Mouse (Mus musculus) megakaryocyte-erythroid progenitor cell, adult 5-6 weeks (primary cell): ENCODE measurements around the gene Atf3. TPM values are rescaled to one million over a fixed set of nuclear protein-coding genes. Genes with fewer than 3 reads are reported as not detected.

Source experiments
- ATAC-seq: replicated peaks from 2 replicates; pipeline ENCODE4 v1.8.0; 2016; ENCODE audit warnings: mild to moderate bottlenecking, inconsistent platforms; ENCODE audit not compliant: severe bottlenecking, poor library complexity, low FRiP score, low TSS enrichment
- total RNA-seq, 2 experiments: library from RNA; stranded (forward) in 1 of 2; stranded (reverse) in 1 of 2; fragments of 200-1000, 215-1000 nt in 1 of 2; fragments of >200 nt in 1 of 2; fragmentation: Nextera tagmentation in 1 of 2; gene quantifications; 2 replicates each; pipeline ENCODE4 v1.2.3; 2014 to 2017

The Atf3 gene
- total RNA-seq, 2 experiments from 2014 or later, result 18.5 TPM; not detected in 1

DNA sequence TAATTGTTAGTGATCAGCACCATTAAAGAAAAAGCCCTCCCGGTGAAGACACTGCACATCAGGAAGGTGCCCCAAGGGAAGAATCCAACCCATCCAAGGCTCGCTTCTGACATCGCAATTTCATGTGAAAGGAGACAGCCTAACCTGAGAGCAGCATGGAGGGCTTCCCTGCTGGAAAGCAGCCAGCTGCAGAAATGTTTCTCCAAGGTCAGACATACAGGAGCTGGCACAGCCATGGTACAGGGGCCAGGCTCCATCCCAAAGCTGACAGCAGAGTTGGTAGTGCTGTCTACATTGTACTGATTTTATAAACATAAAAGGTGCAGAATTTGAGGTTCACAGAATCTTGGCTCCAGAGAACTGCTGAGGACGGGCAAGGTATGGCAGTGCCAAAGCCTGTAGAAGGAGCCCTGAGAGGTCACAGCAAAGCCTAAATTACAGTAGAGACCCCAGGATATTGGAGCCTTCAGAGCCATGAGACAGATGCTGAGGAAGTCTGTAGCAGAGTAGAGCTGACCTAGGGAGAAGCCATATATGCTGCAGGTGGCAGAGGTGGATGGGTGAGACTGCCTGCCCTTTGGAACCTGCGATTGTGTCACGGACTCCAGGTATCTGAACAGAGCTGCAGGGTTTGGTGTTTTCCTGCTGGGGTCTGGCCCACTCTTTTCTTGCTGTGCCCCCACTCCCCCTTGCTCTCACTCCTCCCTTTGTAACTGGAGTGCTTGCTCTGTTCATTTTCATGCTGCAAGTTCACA, 18.1 kb upstream of the Atf3 start:
- no peak for ATAC-seq

- ATAC-seq, result no peak
Measured at GRCm38 (mm10) chr1:191234837-191235236, 17.0 kb upstream of the Atf3 start.

DNA sequence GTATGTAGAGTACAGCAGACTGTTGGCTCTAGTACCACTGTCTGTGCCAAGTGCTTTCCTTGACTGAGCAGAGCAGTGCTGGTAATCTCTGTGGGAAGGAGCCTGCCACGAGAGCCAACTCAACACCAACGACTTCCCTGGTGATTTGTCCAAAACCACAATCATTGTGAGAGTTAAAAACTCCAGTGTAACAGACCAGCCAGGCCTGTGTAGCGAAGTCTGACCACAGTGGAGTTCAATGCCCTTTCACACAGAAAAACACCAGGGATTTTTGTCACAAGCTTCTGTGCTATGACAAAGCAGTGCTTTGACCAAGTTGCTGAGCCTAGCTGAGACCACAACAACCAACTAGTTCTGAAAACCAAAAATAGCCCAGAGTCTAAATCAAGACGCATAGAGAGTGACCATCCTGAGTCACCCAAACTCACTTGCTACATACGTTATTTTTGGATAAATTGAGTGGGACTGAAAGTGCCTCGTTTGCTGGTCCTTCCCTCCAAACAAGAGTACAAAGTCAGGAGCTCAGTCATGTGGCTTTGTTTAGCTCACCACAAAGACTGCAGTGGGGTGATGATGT, 12.6 kb upstream of the Atf3 start:
- no peak for ATAC-seq

DNA sequence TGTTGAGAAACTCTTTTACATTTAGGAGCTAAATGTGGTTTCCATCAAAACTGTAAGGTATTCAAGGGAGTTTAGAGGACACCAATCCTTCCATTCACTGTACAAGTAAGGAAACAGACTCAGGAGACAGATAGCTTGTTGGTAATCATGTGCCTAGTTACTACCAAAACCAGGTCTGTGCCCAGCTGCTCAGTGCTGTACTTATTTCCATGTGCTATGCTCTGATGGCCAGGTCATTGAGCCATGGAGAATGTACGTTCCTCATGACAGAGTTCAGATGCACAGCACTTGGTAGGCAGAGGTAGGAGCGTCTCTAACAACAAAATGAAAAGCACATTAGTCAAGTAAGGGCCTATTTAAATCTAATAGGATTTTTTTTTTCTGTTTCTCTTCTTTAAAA, 8.7 kb upstream of the Atf3 start:
- ATAC-seq, result no peak

DNA sequence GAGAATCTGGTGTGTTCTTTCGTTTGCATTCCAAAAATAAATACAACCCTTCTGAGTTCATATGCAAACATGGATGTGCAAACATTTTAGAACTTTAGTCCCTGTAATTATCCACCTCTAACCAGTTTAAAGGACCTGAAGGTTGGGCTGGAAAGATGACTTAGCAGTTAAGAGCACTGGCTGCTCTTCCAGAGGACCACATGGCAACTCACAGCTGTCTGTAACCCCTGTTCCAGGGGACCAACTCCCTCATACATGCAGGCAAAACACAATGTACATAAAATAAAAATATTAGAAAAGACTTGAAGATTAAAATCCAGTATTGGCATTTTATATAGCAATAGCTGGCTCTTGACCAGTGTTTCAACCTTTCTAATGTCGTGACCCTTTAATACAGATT, 7.9 kb upstream of the Atf3 start:
- ATAC-seq, result no peak

- ATAC-seq, result peak; percentile 13
Measured at GRCm38 (mm10) chr1:191224981-191225703, 7.3 kb upstream of the Atf3 start.

- ATAC-seq, result peak; percentile 84
Measured at GRCm38 (mm10) chr1:191224302-191224980, 6.6 kb upstream of the Atf3 start.

DNA sequence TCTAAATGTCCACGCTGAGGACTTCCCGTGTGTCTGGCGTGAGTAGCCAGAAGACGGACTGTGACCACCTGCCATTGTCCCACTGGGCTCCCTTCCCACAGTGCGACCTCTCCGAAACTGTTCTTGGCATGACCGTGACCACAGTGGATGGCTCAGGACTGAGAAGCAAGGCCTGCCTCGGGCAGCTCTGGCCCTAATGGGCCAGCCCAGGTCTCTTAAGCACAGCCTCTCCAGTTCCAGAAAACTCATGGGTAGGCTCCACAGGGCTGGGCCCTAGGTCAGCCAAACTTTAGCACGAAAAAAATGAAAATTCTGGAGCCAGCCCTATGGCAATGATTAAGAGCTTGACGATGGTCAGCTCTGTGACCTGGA, 6.1 kb upstream of the Atf3 start:
- ATAC-seq, result peak; percentile 45

- no peak for ATAC-seq
Measured at GRCm38 (mm10) chr1:191222031-191222430, 4.2 kb upstream of the Atf3 start.

DNA sequence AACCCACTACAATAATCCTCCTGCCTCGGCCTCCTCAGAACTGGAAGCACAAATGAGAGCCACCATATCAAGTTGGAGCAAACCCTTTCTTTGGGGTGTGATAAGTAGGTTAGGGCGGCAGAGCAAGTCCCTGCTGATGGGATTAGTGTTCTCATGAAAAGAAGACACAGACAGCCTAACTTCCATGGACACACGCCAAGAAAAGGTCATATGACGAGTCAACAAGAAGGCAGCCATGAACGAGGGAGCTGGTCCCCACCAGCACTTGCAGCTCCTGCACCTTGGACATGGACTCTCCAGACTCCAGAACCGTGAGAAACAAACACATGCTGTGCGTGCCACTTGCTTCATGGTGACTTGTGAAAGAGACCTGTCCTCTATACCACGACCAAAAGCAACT, 2.7 kb upstream of the Atf3 start:
- no peak for ATAC-seq

DNA sequence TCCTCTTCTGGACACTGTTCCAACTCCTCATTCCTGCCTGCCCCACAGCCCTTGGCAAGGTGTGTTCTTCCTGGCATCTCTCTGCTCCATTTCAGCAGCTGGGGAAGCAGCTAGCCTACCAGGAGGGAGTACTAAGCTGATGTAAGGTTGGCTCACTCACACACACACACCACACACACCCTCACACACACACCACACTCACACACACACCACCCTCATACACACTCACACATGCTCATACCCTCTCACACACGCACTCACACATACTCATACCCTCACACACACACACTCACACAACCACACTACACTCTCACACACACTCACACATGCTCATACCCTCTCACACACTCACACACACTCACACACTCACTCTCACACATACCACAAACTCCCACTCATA, 1.9 kb upstream of the Atf3 start:
- ATAC-seq, result no peak

DNA sequence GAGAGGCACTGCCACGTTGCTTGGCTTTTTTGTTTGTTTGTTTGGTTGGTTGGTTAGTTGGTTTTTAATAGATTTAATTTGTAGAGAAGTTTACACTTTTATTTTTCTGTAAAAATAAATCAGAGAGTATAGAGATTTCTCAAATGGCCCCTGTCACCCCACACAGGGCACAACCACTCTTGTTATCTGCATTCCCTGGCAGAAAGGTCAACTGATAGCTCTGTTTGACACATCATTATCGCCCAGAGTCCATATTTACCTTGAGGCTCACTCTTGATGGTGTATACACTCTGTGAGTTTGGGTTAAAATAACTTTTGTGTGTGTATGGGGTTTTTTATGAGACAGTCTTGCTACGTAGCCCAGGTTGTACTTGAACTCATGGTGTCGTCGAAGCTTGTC, 744 bp upstream of the Atf3 start:
- ATAC-seq, result no peak

GRCm38 (mm10) chr1:191215776-191216661, 1.8 kb downstream of the Atf3 start:
- ATAC-seq, result no peak

GRCm38 (mm10) chr1:191211096-191211495, 6.7 kb downstream of the Atf3 start:
- no peak for ATAC-seq

DNA sequence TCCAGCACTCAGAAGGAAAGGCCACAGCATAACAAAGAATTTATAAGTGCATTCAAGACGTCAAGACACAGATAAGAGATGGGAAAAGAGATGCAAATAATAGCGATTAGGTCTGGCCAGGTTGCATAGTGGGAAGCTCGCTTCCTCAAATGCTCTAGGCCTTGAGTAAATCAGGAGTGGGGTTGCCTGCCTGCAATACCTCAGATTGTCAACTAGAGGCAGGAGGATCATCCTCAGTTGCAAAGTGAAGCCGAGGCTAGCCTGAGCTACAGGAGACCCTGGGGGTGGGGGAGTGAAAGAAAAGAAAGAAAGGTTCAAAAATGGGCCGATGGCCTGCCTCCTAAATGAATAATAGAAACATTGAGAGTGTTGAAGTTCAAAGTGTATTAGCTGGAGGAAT, 12.0 kb downstream of the Atf3 start:
- no peak for ATAC-seq

DNA sequence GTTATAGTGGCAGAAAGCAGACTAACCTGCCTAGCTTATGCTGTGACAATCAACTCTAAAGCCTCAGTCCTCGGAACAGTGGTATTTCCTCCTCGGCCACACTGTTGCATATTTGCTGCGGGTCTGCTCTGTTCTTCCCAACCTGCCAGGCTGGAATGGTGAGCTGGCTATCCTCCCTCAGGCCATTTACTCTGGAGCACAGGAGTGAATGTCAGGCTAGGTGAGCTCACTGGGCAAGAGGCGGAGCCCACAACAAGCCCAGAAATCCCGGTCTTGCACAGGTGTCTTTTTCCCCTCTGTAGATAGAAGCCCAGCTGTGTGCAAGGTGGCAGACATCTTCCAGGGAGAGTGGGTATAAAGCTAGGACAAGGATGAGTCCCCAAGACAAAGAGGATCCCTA, 13.0 kb downstream of the Atf3 start:
- no peak for ATAC-seq

GRCm38 (mm10) chr1:191203496-191203895, 14.3 kb downstream of the Atf3 start:
- ATAC-seq, result no peak

GRCm38 (mm10) chr1:191202208-191202952, 15.5 kb downstream of the Atf3 start:
- ATAC-seq, result no peak
